In genomic region chr15:80075374-80075694, GRCm38 (mm10) we compare ENCODE assay signal across 11 mouse cellular contexts. TPM values are rescaled to one million over a fixed set of nuclear protein-coding genes. Genes with fewer than 3 reads are reported as not detected.
DNase-seq lines count a peak whose midpoint lies in the region; ATAC-seq lines count a peak whose summit lies in the region.
"Had no signal": no experiment of that assay in that cellular context is flagged by ENCODE, and none has a peak within 500 bp of the region (broad histone marks: within the 10 kb centered on the region; RNA-seq: fewer than 3 reads in every experiment).

No protein-coding gene starts in this region.

- peaks cover 34% of the 10 kb centered on the region for H3K4me1 ChIP-seq in heart, embryonic 16.5 days (ENCODE audit: control insufficient read depth, insufficient read depth, low read length)
- H3K4me1 ChIP-seq in midbrain, embryonic 14.5 days (ENCODE audit: control insufficient read depth, insufficient read depth, low read length), result no peaks in the 10 kb centered on the region
- H3K4me1 ChIP-seq in midbrain, embryonic 10.5 days, result peaks cover 24% of the 10 kb centered on the region
- H3K4me1 ChIP-seq in limb, embryonic 11.5 days (ENCODE audit: control insufficient read depth, insufficient read depth, low read length), result 0 out of 2 replicates have a peak, but pooled peaks cover 3% of the 10 kb centered on the region
- H3K4me1 ChIP-seq in stomach, embryonic 15.5 days, result peaks cover 20% of the 10 kb centered on the region

- H3K9me3 ChIP-seq in heart, embryonic 16.5 days (replicated peaks; ENCODE audit: control insufficient read depth, low read length), result no peaks in the 10 kb centered on the region
- H3K9me3 ChIP-seq in midbrain, embryonic 14.5 days (ENCODE audit: control insufficient read depth, low read length), result no peaks in the 10 kb centered on the region
- no peaks in the 10 kb centered on the region for H3K9me3 ChIP-seq in midbrain, embryonic 10.5 days (replicated peaks)
- no peaks in the 10 kb centered on the region for H3K9me3 ChIP-seq in limb, embryonic 11.5 days (ENCODE audit: control insufficient read depth, low read length)
- H3K9me3 ChIP-seq in stomach, embryonic 15.5 days, result no peaks in the 10 kb centered on the region

- H3K4me2 ChIP-seq in heart, embryonic 16.5 days (ENCODE audit: low read depth, low read length), result no peak overlapping the region
- H3K4me2 ChIP-seq in midbrain, embryonic 14.5 days (ENCODE audit: low read length), result no peak overlapping the region
- no peak overlapping the region for H3K4me2 ChIP-seq in limb, embryonic 11.5 days (ENCODE audit: low read depth, severe bottlenecking)
- H3K4me2 ChIP-seq in stomach, embryonic 15.5 days, result no peak overlapping the region
- H3K4me2 ChIP-seq: hindbrain, embryonic 14.5 days had no signal

- 38% methylated on average over 3 of the region's 3 CpGs for WGBS in heart, embryonic 16.5 days
- 71% methylated on average over 3 of the region's 3 CpGs for WGBS in midbrain, embryonic 14.5 days
- WGBS in midbrain, embryonic 10.5 days, result 59% methylated on average over 3 of the region's 3 CpGs
- 24% methylated on average over 3 of the region's 3 CpGs for WGBS in limb, embryonic 11.5 days
- WGBS in stomach, embryonic 15.5 days, result 30% methylated on average over 3 of the region's 3 CpGs

- H3K9ac ChIP-seq in heart, embryonic 16.5 days (ENCODE audit: low read length), result peak overlapping the region; percentile 20; the same call in 1 of the 2 replicates
- no peak overlapping the region for H3K9ac ChIP-seq in midbrain, embryonic 14.5 days (replicated peaks; ENCODE audit: low read length)
- no peak overlapping the region for H3K9ac ChIP-seq in limb, embryonic 11.5 days (ENCODE audit: low read length)
- H3K9ac ChIP-seq in stomach, embryonic 15.5 days, result no peak overlapping the region
- H3K9ac ChIP-seq: hindbrain, embryonic 14.5 days had no signal

- intact Hi-C loops in heart, postnatal 10 days (cut with DNase I), result loop anchor here (2.0 to 5.0 kb wide), 2 partner anchors 71 to 323 kb away; no protein-coding TSS in a partner anchor

- no peaks in the 10 kb centered on the region for H3K27me3 ChIP-seq in heart, embryonic 16.5 days (ENCODE audit: control insufficient read depth, insufficient read depth, low read length)
- no peaks in the 10 kb centered on the region for H3K27me3 ChIP-seq in midbrain, embryonic 14.5 days (ENCODE audit: control insufficient read depth, insufficient read depth, low read length)
- H3K27me3 ChIP-seq in midbrain, embryonic 10.5 days (ENCODE audit: low read depth, poor library complexity, severe bottlenecking), result no peaks in the 10 kb centered on the region
- H3K27me3 ChIP-seq in limb, embryonic 11.5 days (ENCODE audit: control insufficient read depth, insufficient read depth, low read length), result no peaks in the 10 kb centered on the region
- no peaks in the 10 kb centered on the region for H3K27me3 ChIP-seq in stomach, embryonic 15.5 days (replicated peaks)

- DNase-seq in heart, postnatal 10 days, result no peak
- no peak for DNase-seq in midbrain, embryonic 14.5 days
- DNase-seq in midbrain, embryonic 10.5 days (ENCODE audit: low spot score), result no peak
- no peak for DNase-seq in limb, embryonic 11.5 days (ENCODE audit: low spot score)
- no peak for DNase-seq in testis, postnatal 14 days (ENCODE audit: low spot score)
- DNase-seq: adrenal gland, adult 8-10 months; cerebellum, postnatal 10 days had no signal

- H3K36me3 ChIP-seq in heart, embryonic 16.5 days (ENCODE audit: control insufficient read depth, insufficient read depth), result peaks cover 33% of the 10 kb centered on the region
- peaks cover 43% of the 10 kb centered on the region for H3K36me3 ChIP-seq in midbrain, embryonic 14.5 days (ENCODE audit: control insufficient read depth, insufficient read depth, low read length)
- peaks cover 41% of the 10 kb centered on the region for H3K36me3 ChIP-seq in midbrain, embryonic 10.5 days
- H3K36me3 ChIP-seq in limb, embryonic 11.5 days (ENCODE audit: control insufficient read depth, insufficient read depth, low read length), result peaks cover 19% of the 10 kb centered on the region
- peaks cover 32% of the 10 kb centered on the region for H3K36me3 ChIP-seq in stomach, embryonic 15.5 days

- ATAC-seq in heart, embryonic 16.5 days (replicated peaks; ENCODE audit: extremely low read depth, insufficient read depth, low FRiP score), result no peak
- ATAC-seq in midbrain, embryonic 14.5 days (ENCODE audit: low FRiP score, low TSS enrichment), result no peak
- no peak for ATAC-seq in limb, embryonic 11.5 days (ENCODE audit: insufficient number of reproducible peaks, low FRiP score, low TSS enrichment, low read depth)
- no peak for ATAC-seq in stomach, embryonic 15.5 days (ENCODE audit: insufficient read depth, low FRiP score, low read depth)
- ATAC-seq: forebrain, embryonic 16.5 days had no signal

- H3K27ac ChIP-seq in heart, embryonic 16.5 days (ENCODE audit: low read length), result no peak overlapping the region
- H3K27ac ChIP-seq in midbrain, embryonic 14.5 days (replicated peaks; ENCODE audit: low read depth, low read length), result 0 out of 2 replicates have a peak overlapping the region, but pooled peaks have one; percentile 8
- H3K27ac ChIP-seq in midbrain, embryonic 10.5 days (replicated peaks), result no peak overlapping the region
- 0 out of 2 replicates have a peak overlapping the region, but pooled peaks have one; percentile 21 for H3K27ac ChIP-seq in limb, embryonic 11.5 days (replicated peaks; ENCODE audit: low read depth, low read length)
- H3K27ac ChIP-seq in stomach, embryonic 15.5 days, result peak overlapping the region; percentile 79
- H3K27ac ChIP-seq: hindbrain, embryonic 14.5 days had no signal

- H3K4me3 ChIP-seq in heart, embryonic 16.5 days (ENCODE audit: low read length), result no peak overlapping the region
- H3K4me3 ChIP-seq in midbrain, embryonic 14.5 days (replicated peaks; ENCODE audit: low read depth, low read length), result no peak overlapping the region
- H3K4me3 ChIP-seq in midbrain, embryonic 10.5 days, result no peak overlapping the region
- H3K4me3 ChIP-seq in limb, embryonic 11.5 days (ENCODE audit: low read depth, low read length), result no peak overlapping the region
- no peak overlapping the region for H3K4me3 ChIP-seq in stomach, embryonic 15.5 days (replicated peaks)

RNA-seq across cellular contexts. Expression of gene Syngr1, which starts 15.8 kb away (rescaled TPM):
- polyA plus RNA-seq in heart, embryonic 16.5 days (2015; fragmentation: Nextera tagmentation; extraction: Ambion mirVana), result 55.4 and 61.2 TPM in 2 replicates
- total RNA-seq in heart, postnatal 10 days (2021), result 10 to 100 TPM; 84.9 to 86.7 TPM
- 26.3 and 39.4 TPM in 2 replicates for polyA plus RNA-seq in midbrain, embryonic 14.5 days (2014; fragmentation: Nextera tagmentation; extraction: Ambion mirVana)
- 7.3 and 7.7 TPM in 2 replicates for polyA plus RNA-seq in midbrain, embryonic 10.5 days (2016; fragmentation: Nextera tagmentation; extraction: Ambion mirVana)
- polyA plus RNA-seq in limb, embryonic 11.5 days (2014; fragmentation: Nextera tagmentation; extraction: Ambion mirVana), result 3.0 and 4.1 TPM in 2 replicates
- polyA plus RNA-seq in stomach, embryonic 15.5 days (2015; fragmentation: Nextera tagmentation; extraction: Ambion mirVana), result 32.8 and 34.7 TPM in 2 replicates

RNA-seq across cellular contexts. Expression of gene Rpl3, which starts 16.3 kb away (rescaled TPM):
- polyA plus RNA-seq in heart, embryonic 16.5 days (2015; fragmentation: Nextera tagmentation; extraction: Ambion mirVana), result 606 and 610 TPM in 2 replicates
- 100 to 1,000 TPM; 486 to 496 TPM for total RNA-seq in heart, postnatal 10 days (2021)
- 681 and 724 TPM in 2 replicates for polyA plus RNA-seq in midbrain, embryonic 14.5 days (2014; fragmentation: Nextera tagmentation; extraction: Ambion mirVana)
- polyA plus RNA-seq in midbrain, embryonic 10.5 days (2016; fragmentation: Nextera tagmentation; extraction: Ambion mirVana), result 866 and 996 TPM in 2 replicates
- 1,283 and 1,338 TPM in 2 replicates for polyA plus RNA-seq in limb, embryonic 11.5 days (2014; fragmentation: Nextera tagmentation; extraction: Ambion mirVana)
- polyA plus RNA-seq in stomach, embryonic 15.5 days (2015; fragmentation: Nextera tagmentation; extraction: Ambion mirVana), result 883 and 1,069 TPM in 2 replicates

RNA-seq across cellular contexts. Expression of gene Tab1, which starts 57.6 kb away (rescaled TPM):
- polyA plus RNA-seq in heart, embryonic 16.5 days (2015; fragmentation: Nextera tagmentation; extraction: Ambion mirVana), result 29.9 and 33.4 TPM in 2 replicates
- 10 to 100 TPM; 33.3 to 34.3 TPM for total RNA-seq in heart, postnatal 10 days (2021)
- polyA plus RNA-seq in midbrain, embryonic 14.5 days (2014; fragmentation: Nextera tagmentation; extraction: Ambion mirVana), result 37.9 and 42.5 TPM in 2 replicates
- 40.0 and 48.9 TPM in 2 replicates for polyA plus RNA-seq in midbrain, embryonic 10.5 days (2016; fragmentation: Nextera tagmentation; extraction: Ambion mirVana)
- polyA plus RNA-seq in limb, embryonic 11.5 days (2014; fragmentation: Nextera tagmentation; extraction: Ambion mirVana), result 35.4 and 35.5 TPM in 2 replicates
- polyA plus RNA-seq in stomach, embryonic 15.5 days (2015; fragmentation: Nextera tagmentation; extraction: Ambion mirVana), result 29.5 and 33.2 TPM in 2 replicates

Comparison
In these comparisons a context has a peak if more than half of its experiments do, and no peak if none do; other contexts are left out.
1. H3K27ac ChIP-seq: peak in midbrain, embryonic 14.5 days (single experiment), limb, embryonic 11.5 days (single experiment) and stomach, embryonic 15.5 days (single experiment); none in heart, embryonic 16.5 days (single experiment) and midbrain, embryonic 10.5 days (single experiment).